ENCODE assay signal across 8 mouse cellular contexts in genomic region chr13:22041142-22041536, GRCm38 (mm10). TPM values are rescaled to one million over a fixed set of nuclear protein-coding genes. Genes with fewer than 3 reads are reported as not detected.
DNase-seq lines count a peak whose midpoint lies in the region; ATAC-seq and TF ChIP-seq lines count a peak whose summit lies in the region.
"Not testable (repeated sequence)": the region's sequence is repeated elsewhere in the genome, so short reads cannot be mapped to it uniquely, and the experiment has no call there.

Gene Hist1h4i, minus strand, starts transcription at chr13:22041362.

- H3K36me3 ChIP-seq in embryonic facial prominence, embryonic 14.5 days (ENCODE audit: control insufficient read depth, insufficient read depth, low read length); heart, adult 2 months (ENCODE audit: control insufficient read depth, insufficient read depth, low read length); kidney, adult 2 months (ENCODE audit: control insufficient read depth, insufficient read depth, low read length); limb, embryonic 11.5 days (ENCODE audit: control insufficient read depth, insufficient read depth, low read length); midbrain, embryonic 13.5 days; small intestine, adult 2 months (ENCODE audit: control insufficient read depth, insufficient read depth, low read length): not testable (repeated sequence)

- peaks cover 30% of the 10 kb centered on the region for H3K4me1 ChIP-seq in embryonic facial prominence, embryonic 14.5 days (ENCODE audit: control insufficient read depth, insufficient read depth, low read length)
- H3K4me1 ChIP-seq in heart, adult 2 months (ENCODE audit: control insufficient read depth, insufficient read depth, low read length); limb, embryonic 11.5 days (ENCODE audit: control insufficient read depth, insufficient read depth, low read length): not testable (repeated sequence)
- peaks cover 13% of the 10 kb centered on the region; the same call in 1 of the 2 replicates for H3K4me1 ChIP-seq in kidney, adult 2 months (ENCODE audit: control insufficient read depth, insufficient read depth, low read length)
- H3K4me1 ChIP-seq in midbrain, embryonic 13.5 days (replicated peaks), result peaks cover 34% of the 10 kb centered on the region
- peaks cover 12% of the 10 kb centered on the region; the same call in 1 of the 2 replicates for H3K4me1 ChIP-seq in small intestine, adult 2 months (ENCODE audit: control insufficient read depth, insufficient read depth, insufficient read length, low read length)

- ATAC-seq in embryonic facial prominence, embryonic 14.5 days (ENCODE audit: low read depth), result peak; percentile 62
- ATAC-seq in limb, embryonic 11.5 days (ENCODE audit: insufficient number of reproducible peaks, low FRiP score, low TSS enrichment, low read depth), result peak; percentile 63
- peak; percentile 49 for ATAC-seq in midbrain, embryonic 13.5 days

- not testable (repeated sequence) for H3K79me2 ChIP-seq in heart, adult 2 months (replicated peaks; ENCODE audit: control insufficient read depth, insufficient read depth, low read length)

- intact Hi-C loops in heart, adult 2 months (cut with DNase I), result loop anchor here (2.0 to 10.0 kb wide), 7 partner anchors 264 to 1706 kb away; partner anchors contain the start of genes Hist1h1e, Hist1h2ai, Hist1h2ak and Hist1h2bb

- H3K4me3 ChIP-seq in embryonic facial prominence, embryonic 14.5 days (ENCODE audit: low read depth, low read length), result peak within 1 kb of the TSS; percentile 42
- peak within 1 kb of the TSS; percentile 53 for H3K4me3 ChIP-seq in heart, adult 2 months
- peak within 1 kb of the TSS; percentile 59 for H3K4me3 ChIP-seq in kidney, adult 2 months (ENCODE audit: insufficient read depth, low read depth, low read length)
- peak within 1 kb of the TSS; percentile 33 for H3K4me3 ChIP-seq in limb, embryonic 11.5 days (ENCODE audit: low read depth, low read length)
- peak within 1 kb of the TSS; percentile 47 for H3K4me3 ChIP-seq in midbrain, embryonic 13.5 days (replicated peaks)
- peak within 1 kb of the TSS; percentile 64 for H3K4me3 ChIP-seq in small intestine, adult 2 months (ENCODE audit: low read depth, low read length)

- TF ChIP-seq CTCF in heart, adult 2 months (IDR thresholded peaks at IDR 0.05); kidney, adult 2 months (conservative IDR thresholded peaks at IDR 0.05; ENCODE audit: insufficient read depth, insufficient read length, low read depth, low read length); small intestine, adult 2 months (IDR thresholded peaks at IDR 0.05; ENCODE audit: extremely low read depth, insufficient read length, insufficient replicate concordance, low read depth, low read length): not testable (repeated sequence)

- peak within 1 kb of the TSS; percentile 66 for H3K9ac ChIP-seq in embryonic facial prominence, embryonic 14.5 days (ENCODE audit: low read depth, low read length)
- peak within 1 kb of the TSS; percentile 65 for H3K9ac ChIP-seq in heart, adult 2 months (ENCODE audit: low read depth, low read length)
- peak within 1 kb of the TSS; percentile 74 for H3K9ac ChIP-seq in limb, embryonic 11.5 days (ENCODE audit: low read length)
- peak within 1 kb of the TSS; percentile 69 for H3K9ac ChIP-seq in midbrain, embryonic 13.5 days (replicated peaks)

- under 1% methylated on average over 22 of the region's 27 CpGs for WGBS in embryonic facial prominence, embryonic 14.5 days
- WGBS in heart, adult 2 months, result under 1% methylated on average over 24 of the region's 27 CpGs
- whole genome bisulfite sequencing in kidney, adult 2 months, result 1% methylated on average over 27 of the region's 27 CpGs
- WGBS in limb, embryonic 11.5 days, result under 1% methylated on average over 22 of the region's 27 CpGs
- 1% methylated on average over 24 of the region's 27 CpGs for WGBS in midbrain, embryonic 13.5 days
- WGBS in small intestine, adult 2 months, result 1% methylated on average over 27 of the region's 27 CpGs

- H3K27me3 ChIP-seq in embryonic facial prominence, embryonic 14.5 days (replicated peaks; ENCODE audit: control insufficient read depth, insufficient read depth, low read length); heart, adult 2 months (ENCODE audit: control insufficient read depth, insufficient read depth, low read length); kidney, adult 2 months (replicated peaks; ENCODE audit: control insufficient read depth, insufficient read depth, low read length); limb, embryonic 11.5 days (ENCODE audit: control insufficient read depth, insufficient read depth, low read length); midbrain, embryonic 13.5 days; small intestine, adult 2 months (ENCODE audit: control insufficient read depth, insufficient read depth, low read length): not testable (repeated sequence)

- peak; percentile 94 for DNase-seq in 3T3-L1 (ENCODE audit: low read depth, low spot score)
- peak; percentile 92 to 96 for DNase-seq in adrenal gland, postnatal 4 days (ENCODE audit: low spot score in 2 of 2)
- DNase-seq in embryonic facial prominence, embryonic 14.5 days (ENCODE audit: low spot score), result peak; percentile 96
- DNase-seq in heart, adult 2 months, result peak; percentile 93 to 97
- peak; percentile 95 for DNase-seq in kidney, adult 2 months
- DNase-seq in limb, embryonic 11.5 days (ENCODE audit: low spot score), result peak; percentile 98

- not testable (repeated sequence) for H3K9me3 ChIP-seq in embryonic facial prominence, embryonic 14.5 days (ENCODE audit: control insufficient read depth, low read length); limb, embryonic 11.5 days (ENCODE audit: control insufficient read depth, low read length); midbrain, embryonic 13.5 days

- peak within 1 kb of the TSS; percentile 61 for H3K4me2 ChIP-seq in embryonic facial prominence, embryonic 14.5 days (ENCODE audit: low read depth, low read length)
- peak within 1 kb of the TSS; percentile 69 for H3K4me2 ChIP-seq in limb, embryonic 11.5 days (ENCODE audit: low read depth, severe bottlenecking)
- H3K4me2 ChIP-seq in midbrain, embryonic 13.5 days (replicated peaks), result peak within 1 kb of the TSS; percentile 84

- peak; percentile 95 for TF ChIP-seq EP300 in heart, adult 2 months (IDR thresholded peaks at IDR 0.05; ENCODE audit: insufficient read depth, low read depth, low read length)

- H3K27ac ChIP-seq in embryonic facial prominence, embryonic 14.5 days (replicated peaks; ENCODE audit: low read depth, low read length), result peak within 1 kb of the TSS; percentile 92
- H3K27ac ChIP-seq in heart, adult 2 months, result peak within 1 kb of the TSS; percentile 44; the same call in 1 of the 2 replicates
- not testable (repeated sequence) for H3K27ac ChIP-seq in kidney, adult 2 months (ENCODE audit: insufficient read depth, low read depth, low read length)
- H3K27ac ChIP-seq in limb, embryonic 11.5 days (replicated peaks; ENCODE audit: low read depth, low read length), result peak within 1 kb of the TSS; percentile 88
- H3K27ac ChIP-seq in midbrain, embryonic 13.5 days, result peak within 1 kb of the TSS; percentile 90
- peak within 1 kb of the TSS; percentile 76 for H3K27ac ChIP-seq in small intestine, adult 2 months (ENCODE audit: insufficient read depth, low read depth, low read length)

- TF ChIP-seq POLR2A in heart, adult 2 months (IDR thresholded peaks at IDR 0.05; ENCODE audit: insufficient read depth, low read depth, low read length), result peak; percentile 97
- TF ChIP-seq POLR2A in kidney, adult 2 months (IDR thresholded peaks at IDR 0.05; ENCODE audit: low read depth, low read length), result peak; percentile 78
- peak; percentile 85 for TF ChIP-seq POLR2A in small intestine, adult 2 months (IDR thresholded peaks at IDR 0.05; ENCODE audit: low read depth, low read length)

RNA-seq across cellular contexts. Expression of gene Hist1h4i, which starts in this region (rescaled TPM):
- total RNA-seq in adrenal gland, postnatal 4 days (2021), result 100 to 1,000 TPM; 221 to 240 TPM
- polyA plus RNA-seq in embryonic facial prominence, embryonic 14.5 days (2014; fragmentation: Nextera tagmentation; extraction: Ambion mirVana), result 11.8 and 13.3 TPM in 2 replicates
- total RNA-seq in heart, adult 2 months (2021), result 10 to 100 TPM; 11.9 to 18.1 TPM
- 5.8 and 8.3 TPM in 2 replicates for polyA plus RNA-seq in heart, adult 2 months (2012; rRNA removed)
- polyA plus RNA-seq in kidney, adult 2 months (2012; rRNA removed), result 10.5 and 12.5 TPM in 2 replicates
- 29.4 and 30.2 TPM in 2 replicates for polyA plus RNA-seq in limb, embryonic 11.5 days (2014; fragmentation: Nextera tagmentation; extraction: Ambion mirVana)
- polyA plus RNA-seq in midbrain, embryonic 13.5 days (2015; fragmentation: Nextera tagmentation; extraction: Ambion mirVana), result 18.1 and 20.1 TPM in 2 replicates
- polyA plus RNA-seq in small intestine, adult 2 months (2012; rRNA removed), result 6.3 and 10.1 TPM in 2 replicates

Comparison
In these comparisons a context has a peak if more than half of its experiments do, and no peak if none do; other contexts are left out.
1. RNA of gene Hist1h4i (total RNA-seq): 221 to 240 TPM in adrenal gland, postnatal 4 days; 11.9 to 18.1 TPM in heart, adult 2 months; every median in the first group is over 10 times any median in the second.
2. Peak in every context shown above with its lines, with median percentiles within 50 percentile points of each other: DNase-seq, ATAC-seq, H3K4me2 ChIP-seq, H3K4me3 ChIP-seq, H3K9ac ChIP-seq and POLR2A ChIP-seq.